Comparison of ENCODE assay signal across 7 mouse cellular contexts in genomic region chr10:80432387-80432785, GRCm38 (mm10). TPM values are rescaled to one million over a fixed set of nuclear protein-coding genes. Genes with fewer than 3 reads are reported as not detected.
DNase-seq lines count a peak whose midpoint lies in the region; ATAC-seq and TF ChIP-seq lines count a peak whose summit lies in the region.

No protein-coding gene starts in this region.

- WGBS in lung, adult 2 months: 2% methylated on average over 4 of the region's 4 CpGs
- 0% methylated on average over 4 of the region's 4 CpGs for WGBS in embryonic facial prominence, embryonic 15.5 days
- WGBS in limb, embryonic 10.5 days: 2% methylated on average over 4 of the region's 4 CpGs
- 1% methylated on average over 4 of the region's 4 CpGs for WGBS in neural tube, embryonic 15.5 days

- peak overlapping the region; percentile 99 for H3K9ac ChIP-seq in embryonic facial prominence, embryonic 15.5 days
- H3K9ac ChIP-seq in neural tube, embryonic 15.5 days (replicated peaks): peak overlapping the region; percentile 92

- peak overlapping the region; percentile 95 for H3K27ac ChIP-seq in embryonic facial prominence, embryonic 15.5 days (replicated peaks)
- peak overlapping the region; percentile 98 for H3K27ac ChIP-seq in limb, embryonic 10.5 days
- H3K27ac ChIP-seq in neural tube, embryonic 15.5 days (replicated peaks): peak overlapping the region; percentile 98; the same call in 1 of the 2 replicates

- H3K9me3 ChIP-seq in embryonic facial prominence, embryonic 15.5 days (replicated peaks): no peaks in the 10 kb centered on the region
- H3K9me3 ChIP-seq in limb, embryonic 10.5 days (replicated peaks): no peaks in the 10 kb centered on the region
- no peaks in the 10 kb centered on the region for H3K9me3 ChIP-seq in neural tube, embryonic 15.5 days (replicated peaks)

- peak overlapping the region; percentile 92 for H3K4me3 ChIP-seq in lung, adult 2 months (replicated peaks; ENCODE audit: extremely low read depth, low read depth, low read length)
- H3K4me3 ChIP-seq in embryonic facial prominence, embryonic 15.5 days (replicated peaks): peak overlapping the region; percentile 97
- H3K4me3 ChIP-seq in limb, embryonic 10.5 days: peak overlapping the region; percentile 99
- H3K4me3 ChIP-seq in neural tube, embryonic 15.5 days (replicated peaks): peak overlapping the region; percentile 95

- ATAC-seq in embryonic facial prominence, embryonic 15.5 days (ENCODE audit: insufficient number of reproducible peaks, low FRiP score, low TSS enrichment, low read depth): no peak
- no peak for ATAC-seq in neural tube, embryonic 15.5 days (ENCODE audit: low FRiP score)
- no peak for ATAC-seq in inflammation-experienced regulatory T-cells, adult 6 months

- H3K4me1 ChIP-seq in lung, adult 2 months (ENCODE audit: control insufficient read depth, insufficient read depth, low read length): 0 out of 2 replicates have a peak, but pooled peaks cover 5% of the 10 kb centered on the region
- H3K4me1 ChIP-seq in embryonic facial prominence, embryonic 15.5 days: peaks cover 34% of the 10 kb centered on the region
- H3K4me1 ChIP-seq in limb, embryonic 10.5 days: peaks cover 36% of the 10 kb centered on the region
- H3K4me1 ChIP-seq in neural tube, embryonic 15.5 days: peaks cover 25% of the 10 kb centered on the region

- no peak for DNase-seq in lung, adult 2 months
- no peak for DNase-seq in lung, postnatal 25 days (ENCODE audit: low spot score)
- DNase-seq in limb, embryonic 10.5 days (ENCODE audit: low spot score): no peak
- no peak for DNase-seq in right cerebral cortex, postnatal 4 days

- H3K4me2 ChIP-seq in embryonic facial prominence, embryonic 15.5 days (replicated peaks): peak overlapping the region; percentile 81
- H3K4me2 ChIP-seq in neural tube, embryonic 15.5 days: peak overlapping the region; percentile 82

- TF ChIP-seq CTCF in lung, adult 2 months (IDR thresholded peaks at IDR 0.05; ENCODE audit: insufficient read depth, low read length): no peak

- TF ChIP-seq POLR2A in lung, adult 2 months (IDR thresholded peaks at IDR 0.05; ENCODE audit: borderline replicate concordance, extremely low read depth, low read depth, low read length): no peak

- peaks cover 33% of the 10 kb centered on the region for H3K36me3 ChIP-seq in embryonic facial prominence, embryonic 15.5 days
- peaks cover 45% of the 10 kb centered on the region for H3K36me3 ChIP-seq in limb, embryonic 10.5 days
- H3K36me3 ChIP-seq in neural tube, embryonic 15.5 days: peaks cover 26% of the 10 kb centered on the region

- H3K27me3 ChIP-seq in embryonic facial prominence, embryonic 15.5 days: no peaks in the 10 kb centered on the region
- no peaks in the 10 kb centered on the region; the same call in 1 of the 2 replicates for H3K27me3 ChIP-seq in limb, embryonic 10.5 days (ENCODE audit: low read depth, poor library complexity, severe bottlenecking)
- H3K27me3 ChIP-seq in neural tube, embryonic 15.5 days (replicated peaks): no peaks in the 10 kb centered on the region

RNA-seq across cellular contexts. Expression of gene Tcf3, which starts 1.1 kb away (rescaled TPM):
- polyA plus RNA-seq in lung, adult 2 months (2012; rRNA removed): 94.7 and 98.6 TPM in 2 replicates
- polyA plus RNA-seq in embryonic facial prominence, embryonic 15.5 days (2015; fragmentation: Nextera tagmentation; extraction: Ambion mirVana): 133 and 135 TPM in 2 replicates
- 260 and 283 TPM in 2 replicates for polyA plus RNA-seq in limb, embryonic 10.5 days (2016; fragmentation: Nextera tagmentation; extraction: Ambion mirVana)
- polyA plus RNA-seq in neural tube, embryonic 15.5 days (2015; fragmentation: Nextera tagmentation; extraction: Ambion mirVana): 33.4 and 51.7 TPM in 2 replicates
- polyA plus RNA-seq in inflammation-experienced regulatory T-cells, adult 6 months (2017; shearing (Covaris generic)): 1 to 10 TPM; 6.7 to 8.2 (median 7.9) TPM

RNA-seq across cellular contexts. Expression of gene Uqcr11, which starts 25.8 kb away (rescaled TPM):
- polyA plus RNA-seq in lung, adult 2 months (2012; rRNA removed): 1,202 and 1,263 TPM in 2 replicates
- polyA plus RNA-seq in embryonic facial prominence, embryonic 15.5 days (2015; fragmentation: Nextera tagmentation; extraction: Ambion mirVana): 659 and 673 TPM in 2 replicates
- polyA plus RNA-seq in limb, embryonic 10.5 days (2016; fragmentation: Nextera tagmentation; extraction: Ambion mirVana): 651 and 677 TPM in 2 replicates
- polyA plus RNA-seq in neural tube, embryonic 15.5 days (2015; fragmentation: Nextera tagmentation; extraction: Ambion mirVana): 731 and 790 TPM in 2 replicates
- polyA plus RNA-seq in inflammation-experienced regulatory T-cells, adult 6 months (2017; shearing (Covaris generic)): 100 to 1,000 TPM; 289 to 335 (median 330) TPM

RNA-seq across cellular contexts. Expression of gene Mbd3, which starts 33.0 kb away (rescaled TPM):
- 131 and 143 TPM in 2 replicates for polyA plus RNA-seq in lung, adult 2 months (2012; rRNA removed)
- 247 and 250 TPM in 2 replicates for polyA plus RNA-seq in embryonic facial prominence, embryonic 15.5 days (2015; fragmentation: Nextera tagmentation; extraction: Ambion mirVana)
- polyA plus RNA-seq in limb, embryonic 10.5 days (2016; fragmentation: Nextera tagmentation; extraction: Ambion mirVana): 453 and 469 TPM in 2 replicates
- polyA plus RNA-seq in neural tube, embryonic 15.5 days (2015; fragmentation: Nextera tagmentation; extraction: Ambion mirVana): 195 and 209 TPM in 2 replicates
- 10 to 100 TPM; 19.2 to 30.4 (median 25.9) TPM for polyA plus RNA-seq in inflammation-experienced regulatory T-cells, adult 6 months (2017; shearing (Covaris generic))

RNA-seq across cellular contexts. Expression of gene Mex3d, which starts 44.9 kb away (rescaled TPM):
- 37.5 and 48.3 TPM in 2 replicates for polyA plus RNA-seq in lung, adult 2 months (2012; rRNA removed)
- 7.2 and 8.4 TPM in 2 replicates for polyA plus RNA-seq in embryonic facial prominence, embryonic 15.5 days (2015; fragmentation: Nextera tagmentation; extraction: Ambion mirVana)
- polyA plus RNA-seq in limb, embryonic 10.5 days (2016; fragmentation: Nextera tagmentation; extraction: Ambion mirVana): 7.2 and 7.5 TPM in 2 replicates
- 9.1 and 14.0 TPM in 2 replicates for polyA plus RNA-seq in neural tube, embryonic 15.5 days (2015; fragmentation: Nextera tagmentation; extraction: Ambion mirVana)
- 1 to 10 TPM in 1 of 3 experiments, under 1 TPM in 2; 0.79 to 1.3 (median 0.79) TPM for polyA plus RNA-seq in inflammation-experienced regulatory T-cells, adult 6 months (2017; shearing (Covaris generic))
